Mouse (Mus musculus) lung, embryonic 16.5 days (tissue): ENCODE data around the gene Lexm. TPM values are rescaled to one million over a fixed set of nuclear protein-coding genes. Genes with fewer than 3 reads are reported as not detected.

ENCODE experiments used
- ATAC-seq: fragments of 200-750 bp; cut with Nextera tagmentation; 2 replicates; pipeline ENCODE4 v1.8.0; 2017; ENCODE audit warnings: low read depth, mild to moderate bottlenecking, moderate library complexity
- H3K27ac ChIP-seq: fragments of 300-500 bp; sonication (generic); 2 replicates; pipeline ENCODE4 v1.5.1; 2014; ENCODE audit warnings: mild to moderate bottlenecking, control low read depth, low read length
- H3K27me3 ChIP-seq: fragments of 300-500 bp; sonication (generic); 2 replicates; pipeline ENCODE4 v1.6.1; 2014; ENCODE audit warnings: low read depth, low read length, mixed read lengths; ENCODE audit not compliant: control insufficient read depth, insufficient read depth
- H3K36me3 ChIP-seq: fragments of 300-500 bp; sonication (generic); 2 replicates; pipeline ENCODE4 v1.6.1; 2014; ENCODE audit warnings: low read length; ENCODE audit not compliant: control insufficient read depth, insufficient read depth
- H3K4me1 ChIP-seq: fragments of 300-500 bp; sonication (generic); replicated peaks from 2 replicates; pipeline ENCODE4 v1.6.1; 2014; ENCODE audit warnings: low read length, mixed read lengths; ENCODE audit not compliant: control insufficient read depth, insufficient read depth
- H3K4me2 ChIP-seq: fragments of 300-500 bp; sonication (generic); 2 replicates; pipeline ENCODE4 v1.6.1; 2014; ENCODE audit warnings: low read depth, low read length, control low read depth
- H3K4me3 ChIP-seq: fragments of 300-500 bp; sonication (generic); 2 replicates; pipeline ENCODE4 v1.5.1; 2014; ENCODE audit warnings: mild to moderate bottlenecking, low read length, control low read depth
- H3K9ac ChIP-seq: fragments of 300-500 bp; sonication (generic); 2 replicates; pipeline ENCODE4 v1.6.1; 2014; ENCODE audit warnings: low read length, control low read depth
- H3K9me3 ChIP-seq: fragments of 300-500 bp; sonication (generic); 2 replicates; pipeline ENCODE4 v1.6.1; 2016; ENCODE audit warnings: low read length; ENCODE audit not compliant: control insufficient read depth
- WGBS: fragments of 180-500 bp; shearing (Covaris S2); extraction: QIAGEN DNeasy Blood & Tissue Kit; methylation state at CpG from one replicate; pipeline ENCODE4 v1.1.7; 2014; 5-methylcytosine and 5-hydroxymethylcytosine counted together
- polyA plus RNA-seq: library from polyadenylated mRNA; unstranded; fragments of >200 nt; fragmentation: Nextera tagmentation; extraction: Ambion mirVana; gene quantifications from 2 replicates; pipeline ENCODE4 v1.2.1, GENCODE M21; 2015

Gene Lexm
- polyA plus RNA-seq, 1 experiment from 2014 or later, result not detected

DNA sequence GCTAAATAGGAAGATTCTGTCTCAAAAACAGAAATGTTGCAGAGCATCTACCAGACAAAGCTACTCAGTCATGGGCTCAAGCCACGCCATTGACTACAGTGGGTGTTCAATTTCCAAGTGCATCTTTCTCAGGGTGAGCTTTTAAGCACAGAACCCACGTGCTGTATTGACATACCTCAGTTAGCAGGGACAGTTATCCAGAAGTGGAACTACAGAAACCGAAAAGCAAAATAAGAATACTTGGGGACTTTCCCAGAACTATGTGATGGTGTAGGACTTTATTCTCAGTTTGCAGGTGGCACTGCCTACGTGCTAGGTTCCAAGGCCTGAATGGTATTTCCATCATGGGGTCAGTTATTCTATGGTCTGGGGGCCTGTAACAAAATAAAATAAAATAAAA, 19.3 kb downstream of the Lexm start:
- WGBS, result 77% methylated on average over 4 of the region's 4 CpGs

DNA sequence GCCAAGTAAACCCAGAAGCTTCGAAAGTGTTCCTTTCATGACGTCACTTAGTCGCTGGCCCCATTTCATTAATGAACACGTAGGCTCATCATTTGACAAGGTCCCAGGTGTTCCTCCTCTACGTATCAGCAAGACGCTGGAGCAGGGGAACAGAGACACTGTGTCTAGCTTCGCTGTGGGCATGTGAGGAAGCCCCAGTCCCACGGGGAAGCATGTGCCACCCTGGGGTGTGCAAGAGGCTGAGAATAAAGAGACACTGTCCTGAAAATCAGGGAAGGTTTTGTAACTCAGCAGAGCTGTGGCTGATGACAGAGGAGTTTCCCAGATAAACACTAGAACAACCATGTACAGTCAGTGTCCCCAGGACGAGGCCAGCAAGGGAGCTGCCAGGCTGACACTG, 20.0 kb downstream of the Lexm start:
- no peak overlapping the region for H3K4me3 ChIP-seq
- H3K36me3 ChIP-seq, result no peaks in the 10 kb centered on the region
- H3K4me1 ChIP-seq, result no peaks in the 10 kb centered on the region
- no peak overlapping the region for H3K27ac ChIP-seq
- H3K9me3 ChIP-seq, result no peaks in the 10 kb centered on the region
- no peaks in the 10 kb centered on the region for H3K27me3 ChIP-seq
- no peak for ATAC-seq
- no peak overlapping the region for H3K4me2 ChIP-seq
- 72% methylated on average over 9 of the region's 9 CpGs for WGBS
- H3K9ac ChIP-seq, result no peak overlapping the region

More for the DNA sequence above, 19.3 kb downstream of the Lexm start:
- Histone ChIP-seq H3K36me3 (no peaks in the 10 kb centered on the region), H3K27me3 (no peaks in the 10 kb centered on the region), H3K4me3 (no peak overlapping the region), H3K27ac (no peak overlapping the region), H3K4me2 (no peak overlapping the region), H3K9ac (no peak overlapping the region), H3K4me1 (no peaks in the 10 kb centered on the region), H3K9me3 (no peaks in the 10 kb centered on the region)
- no peak for ATAC-seq

DNA sequence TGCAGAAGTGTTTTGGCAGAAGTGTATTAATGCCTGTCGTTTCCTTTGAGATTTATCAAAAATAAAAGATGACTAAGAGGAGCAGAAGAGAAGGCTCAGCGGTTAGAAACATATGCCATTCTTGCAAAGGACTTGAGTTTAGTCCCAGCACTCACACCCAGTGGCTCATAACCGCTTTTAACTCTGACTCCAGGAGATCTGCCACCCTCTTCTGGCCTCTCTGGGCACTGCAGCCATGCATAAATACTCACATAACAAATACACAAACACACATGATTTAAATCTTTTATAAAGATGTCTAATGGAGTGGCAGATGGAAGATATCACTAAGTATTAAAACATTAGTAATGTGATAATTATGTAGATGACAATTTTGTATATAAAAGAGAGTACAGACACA, 20.8 kb downstream of the Lexm start:
- Histone ChIP-seq H3K4me2 (no peak overlapping the region), H3K27me3 (no peaks in the 10 kb centered on the region), H3K36me3 (no peaks in the 10 kb centered on the region), H3K27ac (no peak overlapping the region), H3K9me3 (no peaks in the 10 kb centered on the region), H3K9ac (no peak overlapping the region), H3K4me1 (no peaks in the 10 kb centered on the region), H3K4me3 (no peak overlapping the region)
- ATAC-seq, result no peak
- 59% methylated on average over 3 of the region's 3 CpGs for WGBS

DNA sequence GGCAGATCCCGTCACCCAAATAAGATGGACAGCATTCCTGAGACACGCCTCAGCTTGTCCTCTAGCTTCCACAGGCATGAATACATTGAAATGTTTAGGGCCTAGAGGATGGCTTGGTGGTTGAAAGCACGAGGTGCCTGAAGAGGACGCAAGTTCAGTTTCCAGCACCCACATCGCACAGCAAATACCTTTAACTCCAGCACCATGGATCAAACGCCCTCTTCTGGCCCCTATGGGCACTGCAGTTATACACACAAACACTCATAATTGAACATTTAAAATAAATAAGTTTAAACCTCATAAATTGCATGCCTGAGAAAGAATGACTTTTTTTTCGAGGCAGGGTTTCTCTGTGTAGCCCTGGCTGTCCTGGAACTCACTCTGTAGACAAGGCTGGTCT, 23.4 kb downstream of the Lexm start:
- Histone ChIP-seq H3K36me3 (no peaks in the 10 kb centered on the region), H3K9ac (no peak overlapping the region), H3K4me1 (peaks cover 10% of the 10 kb centered on the region; the same call in 1 of the 2 replicates), H3K4me3 (no peak overlapping the region), H3K27ac (no peak overlapping the region), H3K9me3 (no peaks in the 10 kb centered on the region), H3K27me3 (no peaks in the 10 kb centered on the region), H3K4me2 (no peak overlapping the region)
- ATAC-seq, result no peak
- 52% methylated on average over 7 of the region's 7 CpGs for WGBS

DNA sequence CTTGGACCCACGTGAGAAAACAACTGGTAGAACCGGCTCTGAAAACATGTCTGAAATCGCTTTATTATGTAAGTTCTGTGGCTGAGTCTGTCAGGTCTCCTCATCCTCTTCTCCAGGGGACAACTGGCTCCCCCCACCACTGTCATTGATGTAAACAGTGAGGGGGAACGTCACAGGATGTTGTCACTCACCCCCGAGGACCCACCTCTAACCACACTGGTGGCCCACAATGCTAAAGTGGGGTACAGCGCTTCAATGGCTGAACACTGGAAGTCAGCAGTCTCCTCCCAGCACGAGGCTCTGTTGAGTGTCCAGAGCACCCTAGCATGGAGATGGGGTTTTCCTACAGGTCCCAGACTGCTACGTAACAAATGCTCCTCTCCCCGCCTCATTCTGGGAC, 26.2 kb downstream of the Lexm start:
- Histone ChIP-seq H3K9ac (no peak overlapping the region), H3K36me3 (peaks cover 17% of the 10 kb centered on the region), H3K4me2 (no peak overlapping the region), H3K4me1 (peaks cover 10% of the 10 kb centered on the region; the same call in 1 of the 2 replicates), H3K4me3 (no peak overlapping the region), H3K9me3 (no peaks in the 10 kb centered on the region), H3K27ac (no peak overlapping the region), H3K27me3 (no peaks in the 10 kb centered on the region)
- ATAC-seq, result no peak
- WGBS, result 78% methylated on average over 9 of the region's 9 CpGs

GRCm38 (mm10) chr4:106590142-106590541, 26.9 kb downstream of the Lexm start:
- no peaks in the 10 kb centered on the region for H3K9me3 ChIP-seq
- 31% methylated on average over 9 of the region's 9 CpGs for WGBS
- peak; percentile 76 for ATAC-seq
- no peak overlapping the region for H3K9ac ChIP-seq
- peaks cover 22% of the 10 kb centered on the region for H3K36me3 ChIP-seq
- H3K4me1 ChIP-seq, result peaks cover 10% of the 10 kb centered on the region; the same call in 1 of the 2 replicates
- no peaks in the 10 kb centered on the region for H3K27me3 ChIP-seq
- H3K4me3 ChIP-seq, result no peak overlapping the region
- peak overlapping the region; percentile 27; the same call in 1 of the 2 replicates for H3K27ac ChIP-seq
- H3K4me2 ChIP-seq, result no peak overlapping the region

GRCm38 (mm10) chr4:106587075-106587474, 30.0 kb downstream of the Lexm start:
- Histone ChIP-seq H3K9ac (no peak overlapping the region), H3K4me2 (no peak overlapping the region), H3K4me3 (no peak overlapping the region), H3K27ac (no peak overlapping the region), H3K27me3 (no peaks in the 10 kb centered on the region), H3K36me3 (peaks cover 22% of the 10 kb centered on the region), H3K4me1 (peaks cover 10% of the 10 kb centered on the region; the same call in 1 of the 2 replicates), H3K9me3 (no peaks in the 10 kb centered on the region)
- WGBS, result 80% methylated on average over 6 of the region's 6 CpGs
- no peak for ATAC-seq

DNA sequence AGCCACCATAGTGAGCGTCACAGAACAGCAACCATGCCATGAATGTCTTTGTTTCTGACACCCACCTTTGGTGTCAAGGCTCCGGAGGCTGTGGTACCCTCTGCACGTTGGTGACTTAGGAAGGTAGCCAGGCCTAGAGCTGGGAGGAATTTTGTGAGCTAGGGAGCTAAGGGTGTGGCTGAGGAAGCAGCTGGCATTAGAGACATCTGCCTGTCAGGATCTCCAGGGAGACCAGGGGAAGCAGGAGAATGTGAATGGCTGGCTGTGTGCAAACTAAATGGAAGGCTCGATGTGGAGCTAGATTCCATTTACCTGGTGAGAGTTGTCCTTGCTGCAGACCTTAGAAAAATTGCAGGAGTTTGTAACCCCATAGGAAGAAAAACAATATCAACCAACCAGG, 32.4 kb downstream of the Lexm start:
- peaks cover 22% of the 10 kb centered on the region for H3K36me3 ChIP-seq
- no peak overlapping the region for H3K4me3 ChIP-seq
- 82% methylated on average over 4 of the region's 4 CpGs for WGBS
- no peak overlapping the region for H3K9ac ChIP-seq
- no peak overlapping the region for H3K4me2 ChIP-seq
- peaks cover 9% of the 10 kb centered on the region; the same call in 1 of the 2 replicates for H3K4me1 ChIP-seq
- no peaks in the 10 kb centered on the region for H3K27me3 ChIP-seq
- no peak overlapping the region for H3K27ac ChIP-seq
- no peaks in the 10 kb centered on the region for H3K9me3 ChIP-seq
- no peak for ATAC-seq

DNA sequence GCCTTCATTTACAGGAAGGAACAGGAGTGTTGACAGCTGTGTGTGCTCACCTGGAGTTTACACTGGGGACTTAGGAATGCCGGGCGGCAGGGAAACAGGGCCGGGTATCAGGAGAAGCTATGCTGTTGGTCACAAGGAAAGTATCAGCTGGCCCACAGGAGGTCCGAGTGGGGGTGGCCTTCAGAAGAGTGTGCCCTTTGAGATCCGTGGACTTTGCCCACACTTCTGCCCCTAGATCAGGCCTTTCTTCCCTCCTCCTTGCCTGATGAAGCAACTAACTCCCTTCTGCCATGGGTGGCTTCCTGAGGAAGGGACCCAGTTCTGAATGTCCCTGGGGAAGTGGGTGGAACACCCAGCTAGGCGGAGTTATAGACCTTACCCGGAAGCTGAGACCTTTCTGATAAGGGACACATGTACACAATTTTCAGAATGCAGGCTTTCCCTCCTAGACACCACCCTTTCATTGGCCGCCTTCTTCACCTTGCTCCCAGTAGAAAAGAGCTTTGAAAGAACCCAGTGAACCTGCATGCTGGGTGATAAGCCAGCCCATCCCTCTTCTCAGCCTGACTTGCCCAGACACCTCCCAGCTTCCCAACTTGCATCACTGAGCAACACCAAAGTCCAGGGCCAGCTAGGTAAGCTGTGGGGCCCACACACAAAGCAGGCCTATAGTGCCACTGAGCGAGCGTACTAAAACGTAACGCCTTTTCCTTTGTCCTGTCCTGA, 34.5 kb downstream of the Lexm start:
- H3K9me3 ChIP-seq, result no peaks in the 10 kb centered on the region
- no peak overlapping the region for H3K27ac ChIP-seq
- 64% methylated on average over 12 of the region's 12 CpGs for WGBS
- H3K36me3 ChIP-seq, result peaks cover 25% of the 10 kb centered on the region
- no peak overlapping the region for H3K4me3 ChIP-seq
- no peak overlapping the region for H3K4me2 ChIP-seq
- peak; percentile 68 for ATAC-seq
- no peaks in the 10 kb centered on the region for H3K27me3 ChIP-seq
- no peak overlapping the region for H3K9ac ChIP-seq
- H3K4me1 ChIP-seq, result peaks cover 9% of the 10 kb centered on the region; the same call in 1 of the 2 replicates
